Mouse (Mus musculus) midbrain, embryonic 14.5 days (tissue): ENCODE results near the gene Gm5475. TPM values are rescaled to one million over a fixed set of nuclear protein-coding genes. Genes with fewer than 3 reads are reported as not detected.

Experiments
- ATAC-seq: fragments of 200-750 bp; cut with Nextera tagmentation; 2 replicates; pipeline ENCODE4 v1.8.0; 2017; ENCODE audit warnings: moderate number of reproducible peaks, moderate library complexity; ENCODE audit not compliant: low FRiP score, low TSS enrichment
- DNase-seq: peaks from one replicate; pipeline ENCODE4 v3.0.0-alpha.2; 2015
- H3K27ac ChIP-seq: fragments of 300-500 bp; sonication (generic); replicated peaks from 2 replicates; pipeline ENCODE4 v1.5.1; 2014; ENCODE audit warnings: mild to moderate bottlenecking, low read depth, low read length, moderate library complexity
- H3K27me3 ChIP-seq: fragments of 300-500 bp; sonication (generic); 2 replicates; pipeline ENCODE4 v1.6.1; 2014; ENCODE audit warnings: low read length, control low read depth, mixed read lengths; ENCODE audit not compliant: control insufficient read depth, insufficient read depth
- H3K36me3 ChIP-seq: fragments of 300-500 bp; sonication (generic); 2 replicates; pipeline ENCODE4 v1.6.1; 2014; ENCODE audit warnings: low read length, control low read depth; ENCODE audit not compliant: control insufficient read depth, insufficient read depth
- H3K4me1 ChIP-seq: fragments of 300-500 bp; sonication (generic); 2 replicates; pipeline ENCODE4 v1.6.1; 2014; ENCODE audit warnings: mild to moderate bottlenecking, antibody characterized with exemption, low read length, control low read depth; ENCODE audit not compliant: control insufficient read depth, insufficient read depth
- H3K4me2 ChIP-seq: fragments of 300-500 bp; sonication (generic); 2 replicates; pipeline ENCODE4 v1.6.1; 2014; ENCODE audit warnings: mild to moderate bottlenecking, low read length, moderate library complexity
- H3K4me3 ChIP-seq: fragments of 300-500 bp; sonication (generic); replicated peaks from 2 replicates; pipeline ENCODE4 v1.5.1; 2014; ENCODE audit warnings: low read depth, low read length
- H3K9ac ChIP-seq: fragments of 300-500 bp; sonication (generic); replicated peaks from 2 replicates; pipeline ENCODE4 v1.6.1; 2014; ENCODE audit warnings: mild to moderate bottlenecking, low read length, moderate library complexity
- H3K9me3 ChIP-seq: fragments of 300-500 bp; sonication (generic); 2 replicates; pipeline ENCODE4 v1.6.1; 2016; ENCODE audit warnings: low read length, control low read depth, mixed read lengths; ENCODE audit not compliant: control insufficient read depth
- WGBS: fragments of 180-500 bp; shearing (Covaris S2); extraction: QIAGEN DNeasy Blood & Tissue Kit; methylation state at CpG from one replicate; pipeline ENCODE4 v1.1.7; 2014; 5-methylcytosine and 5-hydroxymethylcytosine counted together
- polyA plus RNA-seq: library from polyadenylated mRNA; unstranded; fragments of >200 nt; fragmentation: Nextera tagmentation; extraction: Ambion mirVana; gene quantifications from 2 replicates; pipeline ENCODE4 v1.2.1, GENCODE M21; 2014

The Gm5475 gene
- polyA plus RNA-seq, 1 experiment from 2014 or later, result not detected

GRCm38 (mm10) chr15:100403318-100404000 is 18.5 kb upstream of the Gm5475 start:
- WGBS, result 94% methylated on average over 16 of the region's 16 CpGs
- H3K9ac ChIP-seq, result no peak overlapping the region
- no peak for ATAC-seq
- H3K4me1 ChIP-seq, result no peaks in the 10 kb centered on the region
- no peak overlapping the region for H3K4me3 ChIP-seq
- peaks cover 91% of the 10 kb centered on the region for H3K36me3 ChIP-seq
- H3K4me2 ChIP-seq, result no peak overlapping the region
- DNase-seq, result no peak
- H3K9me3 ChIP-seq, result no peaks in the 10 kb centered on the region
- no peak overlapping the region for H3K27ac ChIP-seq
- H3K27me3 ChIP-seq, result no peaks in the 10 kb centered on the region

DNA sequence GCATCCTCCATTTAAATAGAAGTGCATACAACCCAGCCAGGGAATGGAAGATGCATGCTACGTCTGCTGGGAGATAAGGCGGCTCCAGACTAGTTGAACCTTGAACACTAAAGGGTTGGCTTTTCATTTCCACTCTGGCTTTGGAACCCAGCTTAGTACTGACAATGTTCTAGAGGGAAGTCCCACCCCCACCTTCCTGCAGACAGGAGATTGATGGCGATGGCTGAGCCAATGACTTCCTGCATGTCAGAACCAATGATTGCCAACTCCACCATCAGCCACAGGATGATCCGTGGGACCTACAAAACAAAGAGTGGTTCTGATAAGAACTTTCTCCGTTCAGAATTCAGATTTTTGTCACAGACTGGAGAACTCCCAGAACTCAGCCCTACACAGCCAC is 15.9 kb upstream of the Gm5475 start:
- Histone ChIP-seq H3K36me3 (peaks cover 90% of the 10 kb centered on the region), H3K27me3 (no peaks in the 10 kb centered on the region), H3K4me3 (no peak overlapping the region), H3K9me3 (no peaks in the 10 kb centered on the region), H3K9ac (no peak overlapping the region), H3K4me2 (no peak overlapping the region), H3K4me1 (no peaks in the 10 kb centered on the region), H3K27ac (no peak overlapping the region)
- ATAC-seq, result no peak
- no peak for DNase-seq
- 96% methylated on average over 5 of the region's 5 CpGs for WGBS

DNA sequence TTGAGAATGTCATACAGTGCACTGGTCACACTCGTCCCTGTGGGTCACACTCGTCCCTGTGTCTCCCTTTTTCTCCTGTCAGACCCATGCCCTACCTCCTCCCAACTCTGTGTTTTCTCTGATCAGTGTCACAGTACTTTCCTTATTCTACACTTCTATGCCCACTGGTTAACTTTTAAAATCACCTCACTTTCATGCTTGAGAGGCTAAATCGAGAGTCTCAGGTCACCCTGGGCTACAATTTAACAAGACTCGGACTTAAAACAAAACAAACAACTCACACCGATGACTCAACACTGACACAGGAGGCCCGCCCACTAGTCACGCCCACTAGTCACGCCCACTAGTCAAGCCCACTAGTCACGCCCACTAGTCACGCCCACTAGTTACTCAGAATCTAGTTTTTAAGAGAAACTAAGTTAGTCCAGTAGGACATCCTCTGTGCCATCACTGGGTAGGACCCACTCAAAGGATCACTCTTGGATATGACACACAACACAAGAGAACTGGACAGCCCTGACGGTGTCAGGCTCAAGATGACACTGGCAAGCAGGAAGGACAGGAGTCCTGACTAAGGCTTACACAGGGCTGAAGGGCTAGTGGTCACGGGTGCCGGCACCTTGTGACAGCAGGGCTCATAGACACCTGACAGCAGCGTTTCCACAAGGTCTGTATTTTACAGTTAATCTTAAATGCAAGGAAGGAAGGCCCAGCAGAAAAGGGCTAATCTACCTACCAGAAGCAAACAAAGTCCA is 10.9 kb upstream of the Gm5475 start:
- H3K36me3 ChIP-seq, result peaks cover 51% of the 10 kb centered on the region

DNA sequence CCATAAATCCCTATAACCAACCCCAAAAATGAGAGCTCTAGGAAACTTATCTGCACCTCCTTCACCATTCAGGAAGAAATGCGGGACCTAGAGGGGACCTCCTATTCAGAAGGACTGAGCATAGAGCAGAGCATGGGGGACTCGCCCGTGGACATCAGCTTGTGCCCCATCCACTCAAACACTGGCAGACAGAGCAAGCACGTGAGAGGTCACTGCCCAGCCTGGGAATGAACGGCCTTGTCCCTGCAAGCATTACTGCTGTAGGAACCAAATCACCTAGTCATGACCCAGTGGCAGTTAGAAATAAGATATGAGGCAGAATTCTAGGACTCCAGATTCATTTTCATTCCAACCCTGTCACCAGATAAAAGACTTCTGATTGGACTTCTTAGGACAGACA is 10.2 kb upstream of the Gm5475 start:
- no peaks in the 10 kb centered on the region for H3K4me1 ChIP-seq
- no peak for ATAC-seq
- no peak overlapping the region for H3K4me2 ChIP-seq
- H3K9ac ChIP-seq, result no peak overlapping the region
- no peaks in the 10 kb centered on the region for H3K9me3 ChIP-seq
- no peaks in the 10 kb centered on the region for H3K27me3 ChIP-seq
- no peak overlapping the region for H3K4me3 ChIP-seq
- 93% methylated on average over 5 of the region's 5 CpGs for WGBS
- peaks cover 49% of the 10 kb centered on the region for H3K36me3 ChIP-seq
- no peak overlapping the region for H3K27ac ChIP-seq
- DNase-seq, result no peak

More for the DNA sequence above, 10.9 kb upstream of the Gm5475 start:
- H3K4me3 ChIP-seq, result no peak overlapping the region
- no peaks in the 10 kb centered on the region for H3K27me3 ChIP-seq
- no peaks in the 10 kb centered on the region for H3K9me3 ChIP-seq
- 68% methylated on average over 14 of the region's 14 CpGs for WGBS
- no peak overlapping the region for H3K9ac ChIP-seq
- no peak overlapping the region for H3K27ac ChIP-seq
- DNase-seq, result no peak
- H3K4me2 ChIP-seq, result no peak overlapping the region
- no peak for ATAC-seq
- no peaks in the 10 kb centered on the region for H3K4me1 ChIP-seq

DNA sequence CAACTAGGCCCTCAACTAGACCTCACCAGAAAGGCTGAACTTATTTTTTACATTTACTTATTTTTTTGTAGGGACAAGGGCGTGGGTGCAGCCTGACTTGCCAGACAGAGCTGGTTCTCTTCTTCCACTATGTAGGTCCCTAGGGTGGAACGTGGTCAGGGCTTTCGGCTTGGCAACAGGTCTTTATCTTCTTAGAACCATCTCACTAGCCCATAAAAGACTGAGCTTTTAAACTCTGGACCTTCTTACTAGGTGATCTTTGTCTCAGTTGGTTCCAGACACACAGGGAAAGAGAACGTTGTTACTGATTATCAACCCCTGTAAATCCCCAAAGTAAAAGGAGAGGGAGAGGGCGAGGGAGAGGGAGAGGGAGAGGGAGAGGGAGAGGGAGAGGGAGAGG is 8.6 kb upstream of the Gm5475 start:
- no peak overlapping the region for H3K9ac ChIP-seq
- no peak overlapping the region for H3K4me2 ChIP-seq
- no peaks in the 10 kb centered on the region for H3K27me3 ChIP-seq
- no peak overlapping the region for H3K4me3 ChIP-seq
- ATAC-seq (no peak), DNase-seq (no peak)
- H3K4me1 ChIP-seq, result no peaks in the 10 kb centered on the region
- H3K36me3 ChIP-seq, result peaks cover 36% of the 10 kb centered on the region
- no peaks in the 10 kb centered on the region for H3K9me3 ChIP-seq
- WGBS, result 75% methylated on average over 4 of the region's 5 CpGs
- H3K27ac ChIP-seq, result no peak overlapping the region

- no peak overlapping the region for H3K4me2 ChIP-seq
- no peaks in the 10 kb centered on the region for H3K9me3 ChIP-seq
- peaks cover 28% of the 10 kb centered on the region for H3K36me3 ChIP-seq
- no peaks in the 10 kb centered on the region for H3K4me1 ChIP-seq
- no peak overlapping the region for H3K9ac ChIP-seq
- no peak overlapping the region for H3K4me3 ChIP-seq
- no peak overlapping the region for H3K27ac ChIP-seq
- H3K27me3 ChIP-seq, result no peaks in the 10 kb centered on the region
- DNase-seq, result no peak
- no peak for ATAC-seq
- WGBS, result 75% methylated on average over 4 of the region's 4 CpGs
These were observed 7.9 kb upstream of the Gm5475 start for GRCm38 (mm10) chr15:100414011-100414410.

- ATAC-seq (no peak), DNase-seq (no peak)
- WGBS, result 95% methylated on average over 13 of the region's 13 CpGs
- no peak overlapping the region for H3K4me2 ChIP-seq
- no peaks in the 10 kb centered on the region for H3K9me3 ChIP-seq
- H3K27ac ChIP-seq, result no peak overlapping the region
- peaks cover 20% of the 10 kb centered on the region for H3K36me3 ChIP-seq
- no peak overlapping the region for H3K9ac ChIP-seq
- no peak overlapping the region for H3K4me3 ChIP-seq
- no peaks in the 10 kb centered on the region for H3K27me3 ChIP-seq
- no peaks in the 10 kb centered on the region for H3K4me1 ChIP-seq
These were observed 7.0 kb upstream of the Gm5475 start for GRCm38 (mm10) chr15:100414942-100415341.

GRCm38 (mm10) chr15:100415684-100416083 is 6.3 kb upstream of the Gm5475 start:
- Histone ChIP-seq H3K9ac (no peak overlapping the region), H3K4me2 (no peak overlapping the region), H3K4me3 (no peak overlapping the region), H3K4me1 (no peaks in the 10 kb centered on the region), H3K27ac (no peak overlapping the region), H3K9me3 (no peaks in the 10 kb centered on the region), H3K36me3 (peaks cover 13% of the 10 kb centered on the region; the same call in 1 of the 2 replicates), H3K27me3 (no peaks in the 10 kb centered on the region)
- DNase-seq, result no peak
- 90% methylated on average over 8 of the region's 8 CpGs for WGBS
- ATAC-seq, result no peak
